Mouse (Mus musculus) olfactory bulb, adult 2 months (tissue): ENCODE data around the gene Syngr4.
"Not testable (repeated sequence)": the region's sequence is repeated elsewhere in the genome, so short reads cannot be mapped to it uniquely, and the experiment has no call there.

ENCODE experiments used
- CTCF ChIP-seq: fragments of 200-500 bp; IDR thresholded peaks from 2 replicates; pipeline ENCODE4 v1.5.1; 2012; ENCODE audit warnings: low read depth, mild to moderate bottlenecking, low read length, moderate library complexity; ENCODE audit not compliant: insufficient read depth
- POLR2A ChIP-seq: fragments of 200-500 bp; IDR thresholded peaks from 2 replicates; pipeline ENCODE4 v1.6.1; 2012; ENCODE audit warnings: mild to moderate bottlenecking, low read depth, low read length, moderate library complexity; ENCODE audit not compliant: insufficient read depth

- TF ChIP-seq POLR2A, CTCF: not testable (repeated sequence)
Observed at GRCm38 (mm10) chr7:45943280-45943679, 46.8 kb upstream of the Syngr4 start.
